Mouse (Mus musculus) Patski (cell line): Measurements from ENCODE around the gene Ppara. TPM values are rescaled to one million over a fixed set of nuclear protein-coding genes. Genes with fewer than 3 reads are reported as not detected.
"Not testable (repeated sequence)": the region's sequence is repeated elsewhere in the genome, so short reads cannot be mapped to it uniquely, and the experiment has no call there.

ENCODE experiments used
- ATAC-seq: fragments of 100-300 bp; one replicate; pipeline ENCODE4 v1.8.0; 2021
- CTCF ChIA-PET: fragments of 350-600 bp; sonication (Branson Sonifier 250); formaldehyde crosslinking; loops from one replicate; lab custom pipeline; 2022; ENCODE audit warnings: inconsistent platforms; lab: Charles Lee
- POLR2A ChIA-PET: fragments of 350-600 bp; sonication (Branson Sonifier 250); formaldehyde crosslinking; loops from one replicate; lab custom pipeline; 2022; ENCODE audit warnings: antibody characterized with exemption, inconsistent platforms; lab: Charles Lee
- DNase-seq: peaks from one replicate; pipeline ENCODE4 v3.0.0-alpha.2; 2011; ENCODE audit warnings: low read depth, low spot score
- H3K27me3 ChIP-seq: fragments of 371-371 bp; one replicate; pipeline ENCODE4 v1.5.1; 2021
- CTCF ChIP-seq: fragments of 100-300 bp; IDR thresholded peaks from one replicate; pipeline ENCODE4 v1.5.1; 2021
- in situ Hi-C: fragments of 300-500 bp; cut with MboI; formaldehyde crosslinking; loops from 3 replicates; pipeline ENCODE4 v1.11.1; 2018; ENCODE audit warnings: low pct_unique_long_range_greater_than_20kb, mixed read lengths
- polyA plus RNA-seq: library from polyadenylated mRNA; unstranded; gene quantifications from one replicate; pipeline ENCODE4 v1.2.3, GENCODE M21; 2021

The Ppara gene
- polyA plus RNA-seq, 1 experiment from 2014 or later, result 4.7 TPM

DNA sequence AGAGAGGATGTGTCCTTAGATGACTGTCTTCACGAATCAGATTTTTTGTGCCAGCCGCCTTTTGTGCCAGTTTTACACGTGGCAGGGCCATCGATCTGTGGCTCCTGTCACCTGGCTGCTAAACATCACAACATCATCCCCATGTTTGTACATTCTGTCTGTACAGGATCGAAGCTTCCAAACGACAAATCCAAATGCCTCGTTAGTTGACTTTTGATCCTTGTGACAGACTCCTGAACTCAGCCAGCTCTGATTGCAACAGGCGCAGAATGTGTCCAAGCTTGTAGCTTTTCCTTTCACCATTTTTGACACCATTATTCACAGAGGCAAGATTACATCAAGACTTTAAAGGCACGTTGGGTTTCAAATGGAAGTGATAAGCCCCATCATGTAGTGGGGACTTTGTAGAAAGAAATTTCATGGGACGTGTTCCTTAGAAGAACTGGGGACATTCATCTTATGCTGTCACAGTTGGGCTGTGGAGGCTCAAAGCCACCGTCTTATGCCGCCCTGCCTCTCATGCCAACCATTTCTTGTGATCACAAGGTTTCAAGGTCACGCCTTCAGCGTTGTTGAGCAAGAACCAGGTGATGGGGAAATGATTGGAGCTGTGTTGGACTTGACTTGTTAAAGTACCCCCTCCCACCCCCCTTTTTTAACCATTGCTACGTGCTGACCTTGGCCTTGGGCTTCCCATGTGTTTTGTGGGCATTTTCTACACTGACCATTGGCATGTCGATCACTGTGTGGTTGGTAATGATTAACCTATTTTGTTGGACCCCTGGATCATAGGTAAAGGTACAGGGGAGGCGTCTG lies 36.7 kb downstream of the Ppara start:
- H3K27me3 ChIP-seq, result no peaks in the 10 kb centered on the region
- no peak for ATAC-seq
- CTCF ChIA-PET, result no interaction called here
- DNase-seq, result no peak
- in situ Hi-C loops, result loop anchor here (25.0 kb wide), 1 partner anchor 659 kb away; no protein-coding TSS in a partner anchor
- POLR2A ChIA-PET, result no interaction called here
- TF ChIP-seq CTCF, result no peak

- ChIA-PET POLR2A (no interaction called here), CTCF (no interaction called here)
- DNase-seq (no peak), ATAC-seq (no peak)
- no peak for TF ChIP-seq CTCF
- no peaks in the 10 kb centered on the region for H3K27me3 ChIP-seq
- in situ Hi-C loops, result loop anchor here (25.0 kb wide), 1 partner anchor 660 kb away; no protein-coding TSS in a partner anchor
Measured at GRCm38 (mm10) chr15:85772146-85772740, 37.5 kb downstream of the Ppara start.

GRCm38 (mm10) chr15:85774419-85774818 lies 39.6 kb downstream of the Ppara start:
- no peaks in the 10 kb centered on the region for H3K27me3 ChIP-seq
- POLR2A ChIA-PET, result no interaction called here
- ATAC-seq (no peak), DNase-seq (no peak)
- CTCF ChIA-PET, result no interaction called here
- in situ Hi-C loops, result loop anchor here (25.0 kb wide), 1 partner anchor 662 kb away; no protein-coding TSS in a partner anchor
- TF ChIP-seq CTCF, result no peak

GRCm38 (mm10) chr15:85775001-85775400 lies 40.2 kb downstream of the Ppara start:
- in situ Hi-C loops, result no loop called here
- ChIA-PET POLR2A (no interaction called here), CTCF (no interaction called here)
- TF ChIP-seq CTCF, result no peak
- no peaks in the 10 kb centered on the region for H3K27me3 ChIP-seq
- DNase-seq, result no peak
- no peak for ATAC-seq

- no peaks in the 10 kb centered on the region for H3K27me3 ChIP-seq
- ATAC-seq (no peak), DNase-seq (no peak)
- ChIA-PET CTCF (no interaction called here), POLR2A (no interaction called here)
- TF ChIP-seq CTCF, result no peak
- in situ Hi-C loops, result no loop called here
Measured at GRCm38 (mm10) chr15:85776241-85776640, 41.5 kb downstream of the Ppara start.

GRCm38 (mm10) chr15:85776771-85777170 lies 42.0 kb downstream of the Ppara start:
- in situ Hi-C loops, result no loop called here
- no peaks in the 10 kb centered on the region for H3K27me3 ChIP-seq
- POLR2A ChIA-PET, result no interaction called here
- TF ChIP-seq CTCF, result no peak
- no peak for ATAC-seq
- DNase-seq, result no peak
- CTCF ChIA-PET, result no interaction called here

DNA sequence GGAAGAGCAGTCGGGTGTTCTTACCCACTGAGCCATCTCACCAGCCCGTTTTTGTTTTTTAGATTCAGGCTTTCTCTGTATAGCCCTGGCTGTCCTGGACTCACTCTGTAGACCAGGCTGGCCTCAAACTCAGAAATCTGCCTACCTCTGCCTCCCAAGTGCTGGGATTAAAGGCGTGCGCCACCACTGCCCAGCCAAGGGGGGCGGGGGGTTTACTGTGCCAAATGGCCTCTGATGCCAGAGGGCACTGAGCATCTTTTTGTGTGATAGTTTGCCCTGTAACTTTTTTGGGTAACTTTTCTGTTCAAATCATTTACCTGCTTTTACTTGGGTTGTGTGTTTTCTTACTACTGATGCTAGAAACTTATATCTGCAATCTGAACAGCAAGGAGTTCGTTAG lies 44.1 kb downstream of the Ppara start:
- ATAC-seq, in situ Hi-C loops, DNase-seq, H3K27me3 ChIP-seq: not testable (repeated sequence)
- ChIA-PET POLR2A (interaction anchor here (0.6 kb wide), 1 partner anchor 818 kb away, joined by 3 read pairs; no protein-coding TSS in a partner anchor), CTCF (interaction anchor here (1.0 kb wide), 1 partner anchor 18 kb away, joined by 3 read pairs; no protein-coding TSS in a partner anchor)

DNA sequence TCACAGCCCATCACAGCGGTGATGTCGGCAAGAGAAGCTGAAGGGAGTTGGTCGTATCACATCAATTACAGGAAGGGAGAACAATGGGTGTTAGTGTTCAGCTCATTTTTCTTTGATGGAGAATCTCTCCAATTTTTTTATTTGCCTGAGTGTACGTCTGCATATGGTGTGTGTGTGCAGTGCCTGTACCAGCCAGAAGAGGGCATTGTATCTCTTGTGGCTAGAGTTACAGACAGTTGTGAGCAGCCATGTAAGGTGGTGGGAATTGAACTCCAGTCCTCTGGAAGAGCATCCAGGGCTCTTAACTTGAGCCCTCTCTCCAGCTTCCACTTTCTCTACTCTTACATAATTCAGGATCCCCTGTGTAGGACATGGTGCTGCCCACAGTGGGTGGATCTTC lies 48.4 kb downstream of the Ppara start:
- ChIA-PET POLR2A (no interaction called here), CTCF (interaction anchor here (1.1 to 1.4 kb wide), 2 partner anchors 8 to 15 kb away, joined by 3 to 4 read pairs; no protein-coding TSS in a partner anchor)
- no peak for TF ChIP-seq CTCF
- no peak for DNase-seq
- in situ Hi-C loops, result no loop called here
- peaks cover 4% of the 10 kb centered on the region for H3K27me3 ChIP-seq
- no peak for ATAC-seq

DNA sequence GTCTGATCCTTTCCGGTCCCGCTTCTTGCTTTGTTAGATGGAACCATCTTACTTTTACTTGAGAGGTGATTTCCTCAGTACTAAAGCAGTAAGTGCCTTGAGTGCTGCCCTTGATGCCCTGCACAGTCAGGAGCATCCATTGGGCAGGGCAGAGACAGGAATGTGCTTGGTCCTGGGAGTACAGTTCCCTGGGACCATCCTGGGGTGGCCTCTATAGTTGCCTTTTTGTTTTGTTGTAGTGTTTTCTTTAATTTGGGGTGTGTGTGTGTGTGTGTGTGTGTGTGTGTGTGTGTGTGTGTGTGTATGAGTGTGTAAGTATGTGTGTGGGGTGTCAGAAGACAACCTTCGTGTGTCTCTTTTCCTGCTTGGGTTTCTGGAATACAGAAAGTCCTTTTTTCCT lies 49.6 kb downstream of the Ppara start:
- in situ Hi-C loops, result no loop called here
- no peak for ATAC-seq
- H3K27me3 ChIP-seq, result peaks cover 4% of the 10 kb centered on the region
- no peak for TF ChIP-seq CTCF
- CTCF ChIA-PET, result interaction anchor here (0.9 kb wide), 1 partner anchor 25 kb away, joined by 3 read pairs; no protein-coding TSS in a partner anchor
- POLR2A ChIA-PET, result no interaction called here
- DNase-seq, result no peak

DNA sequence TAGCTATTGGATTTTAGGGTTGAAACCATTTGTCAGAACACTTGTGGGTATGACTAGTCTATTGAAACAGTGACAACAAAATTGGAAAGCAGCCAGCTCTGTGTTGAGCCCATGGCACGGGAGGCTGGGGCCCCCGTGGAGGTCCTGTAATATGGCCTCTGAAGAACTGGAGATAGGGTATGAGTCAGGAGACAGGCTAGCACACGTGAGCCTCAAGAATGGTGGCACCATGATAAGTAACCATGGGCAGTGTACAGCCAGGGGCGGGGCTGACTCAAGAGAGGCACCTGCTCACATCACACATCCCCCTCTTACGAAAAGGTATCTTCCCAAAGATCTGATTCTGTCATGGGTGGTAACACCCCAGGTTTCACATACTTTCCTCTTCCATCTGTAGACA lies 51.9 kb downstream of the Ppara start:
- in situ Hi-C loops, result no loop called here
- peaks cover 4% of the 10 kb centered on the region for H3K27me3 ChIP-seq
- POLR2A ChIA-PET, result no interaction called here
- TF ChIP-seq CTCF, result no peak
- ATAC-seq, result no peak
- CTCF ChIA-PET, result interaction anchor here (1.5 kb wide), 1 partner anchor 22 kb away, joined by 3 read pairs; no protein-coding TSS in a partner anchor
- DNase-seq, result no peak

DNA sequence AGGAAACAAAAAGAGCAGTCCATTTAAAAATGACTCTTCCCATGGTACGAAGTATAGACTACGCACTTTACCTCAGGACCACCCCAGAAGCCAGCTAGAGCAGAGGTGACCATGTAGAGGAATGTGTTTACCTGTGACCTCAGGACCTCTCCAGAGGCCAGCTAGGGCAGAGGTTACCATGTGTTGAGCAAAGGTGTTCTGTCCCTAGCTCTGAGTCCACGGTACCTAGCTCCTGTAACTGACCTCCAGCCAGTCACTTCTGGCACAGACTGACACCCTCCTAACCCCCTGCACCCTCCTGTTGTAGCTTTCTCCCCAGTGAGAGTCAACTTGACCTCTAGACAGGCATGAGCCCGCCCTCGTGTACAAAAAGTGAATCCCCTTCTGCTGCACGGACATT lies 52.7 kb downstream of the Ppara start:
- no peak for ATAC-seq
- no peak for DNase-seq
- peaks cover 4% of the 10 kb centered on the region for H3K27me3 ChIP-seq
- no peak for TF ChIP-seq CTCF
- in situ Hi-C loops, result no loop called here
- CTCF ChIA-PET, result interaction anchor here (1.5 kb wide), 1 partner anchor 21 kb away, joined by 3 read pairs; no protein-coding TSS in a partner anchor
- POLR2A ChIA-PET, result no interaction called here
